Mouse (Mus musculus): ENCODE data around the gene Mrm2. TPM values are rescaled to one million over a fixed set of nuclear protein-coding genes. Genes with fewer than 3 reads are reported as not detected.

The Mrm2 gene
- polyA plus RNA-seq, 1 experiment from 2014 or later: 18.0 TPM

- WGBS: 88% methylated on average over 2 of the region's 2 CpGs
- no peak for ATAC-seq (ENCODE audit: borderline replicate concordance, extremely low read depth, low FRiP score, low TSS enrichment)
Observed at GRCm38 (mm10) chr5:140289161-140289560, 42.5 kb downstream of the Mrm2 start.

GRCm38 (mm10) chr5:140288287-140288686 lies 43.4 kb downstream of the Mrm2 start:
- Histone ChIP-seq H3K36me3 (peaks cover 25% of the 10 kb centered on the region), H3K27ac (no peak overlapping the region), H3K9ac (no peak overlapping the region), H3K4me3 (no peak overlapping the region), H3K4me2 (no peak overlapping the region), H3K9me3 (no peaks in the 10 kb centered on the region), H3K27me3 (no peaks in the 10 kb centered on the region), H3K4me1 (no peaks in the 10 kb centered on the region)
- ATAC-seq (ENCODE audit: borderline replicate concordance, extremely low read depth, low FRiP score, low TSS enrichment): no peak
- 75% methylated on average over 3 of the region's 3 CpGs for WGBS

More at GRCm38 (mm10) chr5:140289161-140289560, 42.5 kb downstream of the Mrm2 start:
- no peaks in the 10 kb centered on the region for H3K27me3 ChIP-seq
- no peak overlapping the region for H3K4me2 ChIP-seq
- H3K9me3 ChIP-seq: no peaks in the 10 kb centered on the region
- H3K4me3 ChIP-seq: no peak overlapping the region
- no peaks in the 10 kb centered on the region for H3K4me1 ChIP-seq
- no peak overlapping the region for H3K9ac ChIP-seq
- H3K27ac ChIP-seq: no peak overlapping the region
- peaks cover 26% of the 10 kb centered on the region for H3K36me3 ChIP-seq

- Histone ChIP-seq H3K9ac (no peak overlapping the region), H3K27me3 (no peaks in the 10 kb centered on the region), H3K4me2 (no peak overlapping the region), H3K9me3 (no peaks in the 10 kb centered on the region), H3K4me3 (no peak overlapping the region), H3K27ac (no peak overlapping the region), H3K4me1 (no peaks in the 10 kb centered on the region), H3K36me3 (peaks cover 12% of the 10 kb centered on the region; the same call in 1 of the 2 replicates)
- 93% methylated on average over 2 of the region's 2 CpGs for WGBS
- ATAC-seq (ENCODE audit: borderline replicate concordance, extremely low read depth, low FRiP score, low TSS enrichment): no peak
Observed at GRCm38 (mm10) chr5:140284761-140285160, 46.9 kb downstream of the Mrm2 start.

- H3K36me3 ChIP-seq: peaks cover 7% of the 10 kb centered on the region; the same call in 1 of the 2 replicates
- ATAC-seq (ENCODE audit: borderline replicate concordance, extremely low read depth, low FRiP score, low TSS enrichment): no peak
- 84% methylated on average over 2 of the region's 2 CpGs for WGBS
- H3K27me3 ChIP-seq: no peaks in the 10 kb centered on the region
- H3K9me3 ChIP-seq: no peaks in the 10 kb centered on the region
- no peak overlapping the region for H3K9ac ChIP-seq
- no peaks in the 10 kb centered on the region for H3K4me1 ChIP-seq
- H3K27ac ChIP-seq: no peak overlapping the region
- H3K4me2 ChIP-seq: no peak overlapping the region
- no peak overlapping the region for H3K4me3 ChIP-seq
Observed at GRCm38 (mm10) chr5:140284011-140284410, 47.7 kb downstream of the Mrm2 start.

- Histone ChIP-seq H3K4me2 (no peak overlapping the region), H3K36me3 (peaks cover 7% of the 10 kb centered on the region; the same call in 1 of the 2 replicates), H3K4me1 (no peaks in the 10 kb centered on the region), H3K9ac (no peak overlapping the region), H3K27ac (no peak overlapping the region), H3K9me3 (no peaks in the 10 kb centered on the region), H3K27me3 (no peaks in the 10 kb centered on the region), H3K4me3 (no peak overlapping the region)
- WGBS: 83% methylated on average over 3 of the region's 3 CpGs
- ATAC-seq (ENCODE audit: borderline replicate concordance, extremely low read depth, low FRiP score, low TSS enrichment): no peak
Observed at GRCm38 (mm10) chr5:140282900-140283299, 48.8 kb downstream of the Mrm2 start.

- H3K9ac ChIP-seq: no peak overlapping the region
- peaks cover 7% of the 10 kb centered on the region; the same call in 1 of the 2 replicates for H3K36me3 ChIP-seq
- no peak overlapping the region for H3K27ac ChIP-seq
- ATAC-seq (ENCODE audit: borderline replicate concordance, extremely low read depth, low FRiP score, low TSS enrichment): no peak
- no peak overlapping the region for H3K4me3 ChIP-seq
- no peak overlapping the region for H3K4me2 ChIP-seq
- H3K9me3 ChIP-seq: no peaks in the 10 kb centered on the region
- H3K4me1 ChIP-seq: no peaks in the 10 kb centered on the region
- no peaks in the 10 kb centered on the region for H3K27me3 ChIP-seq
- WGBS: 78% methylated on average over 8 of the region's 8 CpGs
Observed at GRCm38 (mm10) chr5:140282376-140282775, 49.3 kb downstream of the Mrm2 start.

- no peaks in the 10 kb centered on the region for H3K4me1 ChIP-seq
- H3K27ac ChIP-seq: no peak overlapping the region
- H3K9ac ChIP-seq: no peak overlapping the region
- H3K36me3 ChIP-seq: peaks cover 7% of the 10 kb centered on the region; the same call in 1 of the 2 replicates
- 85% methylated on average over 9 of the region's 9 CpGs for WGBS
- no peaks in the 10 kb centered on the region for H3K9me3 ChIP-seq
- no peaks in the 10 kb centered on the region for H3K27me3 ChIP-seq
- H3K4me3 ChIP-seq: no peak overlapping the region
- no peak for ATAC-seq (ENCODE audit: borderline replicate concordance, extremely low read depth, low FRiP score, low TSS enrichment)
- H3K4me2 ChIP-seq: no peak overlapping the region
Observed at GRCm38 (mm10) chr5:140280205-140280604, 51.5 kb downstream of the Mrm2 start.

Other genes starting within 250 kb of the Mrm2 start
- gene Mad1l1, start 10.3 kb downstream of the Mrm2 start, polyA plus RNA-seq (2015; fragmentation: Nextera tagmentation; extraction: Ambion mirVana): 57.0 and 61.3 TPM in 2 replicates
- 55.2 and 56.8 TPM in 2 replicates for gene Nudt1, start 10.2 kb downstream of the Mrm2 start, polyA plus RNA-seq (2015; fragmentation: Nextera tagmentation; extraction: Ambion mirVana)
- 17.8 and 19.9 TPM in 2 replicates for gene Snx8, start 57.4 kb upstream of the Mrm2 start, polyA plus RNA-seq (2015; fragmentation: Nextera tagmentation; extraction: Ambion mirVana)
- gene Eif3b, start 87.4 kb upstream of the Mrm2 start, polyA plus RNA-seq (2015; fragmentation: Nextera tagmentation; extraction: Ambion mirVana): 115 and 129 TPM in 2 replicates
- gene Gm4869, start 113.7 kb upstream of the Mrm2 start, polyA plus RNA-seq (2015; fragmentation: Nextera tagmentation; extraction: Ambion mirVana): 0.06 TPM in 1 of 2 replicates, not detected in the other
- gene Chst12, start 173.7 kb upstream of the Mrm2 start, polyA plus RNA-seq (2015; fragmentation: Nextera tagmentation; extraction: Ambion mirVana): 21.4 and 22.6 TPM in 2 replicates
- 0.28 TPM in 1 of 2 replicates, not detected in the other for gene Grifin, start 233.2 kb upstream of the Mrm2 start, polyA plus RNA-seq (2015; fragmentation: Nextera tagmentation; extraction: Ambion mirVana)